Mouse (Mus musculus) forelimb bud, embryonic 11.5 days (tissue): Measurements from ENCODE around the gene Ms4a8a.
A peak's percentile ranks its signal among the peaks of the same experiment; 100 is the strongest.
"Not testable (repeated sequence)": the region's sequence is repeated elsewhere in the genome, so short reads cannot be mapped to it uniquely, and the experiment has no call there.

Source experiments
- DNase-seq: peaks from one replicate; pipeline ENCODE4 v3.0.0-alpha.2; 2012; ENCODE audit warnings: low read depth, low spot score

Ms4a8a gene

DNA sequence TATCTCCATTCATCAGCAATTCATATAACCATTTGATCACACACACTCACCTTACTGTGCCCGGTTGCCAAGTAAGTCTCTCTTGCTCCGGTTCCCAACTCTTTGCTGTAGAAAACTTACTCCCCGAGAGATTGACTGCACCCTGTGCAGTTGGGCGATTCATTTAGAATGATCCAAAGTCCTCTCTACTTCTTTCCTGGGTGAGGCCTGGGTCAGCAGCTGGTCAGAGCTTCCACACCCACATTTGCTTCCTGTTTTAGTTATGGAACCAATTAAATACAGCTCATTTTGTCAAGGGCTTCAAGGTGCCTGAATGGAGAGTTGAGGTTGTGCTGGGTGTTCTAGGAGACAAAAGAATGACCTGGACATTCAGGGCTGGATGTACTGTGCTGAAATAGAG lies at the start of gene Ms4a8a:
Gene Ms4a8a, minus strand, starts transcription at position 169 of the 400 bp plus-strand sequence.
- DNase-seq, result no peak

DNA sequence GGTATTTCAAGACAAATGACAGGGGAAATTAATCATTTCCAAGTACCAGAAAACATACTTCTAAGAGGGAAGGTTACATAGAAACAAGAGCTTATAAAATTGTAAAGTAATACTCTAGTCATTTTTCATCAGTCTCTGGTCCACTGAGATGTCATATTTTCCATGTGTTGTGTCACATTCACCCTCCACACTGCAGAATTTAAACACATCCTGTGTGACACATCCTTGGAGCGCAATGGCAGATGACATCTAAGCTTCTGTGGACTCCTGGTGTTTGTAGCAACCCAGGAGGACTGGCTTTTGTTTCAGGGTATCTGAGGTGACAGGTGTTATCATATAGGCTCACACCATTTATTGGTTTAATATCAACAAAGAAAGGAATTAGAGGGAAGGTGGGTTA lies 48.8 kb upstream of the Ms4a8a start:
- DNase-seq, result no peak

DNA sequence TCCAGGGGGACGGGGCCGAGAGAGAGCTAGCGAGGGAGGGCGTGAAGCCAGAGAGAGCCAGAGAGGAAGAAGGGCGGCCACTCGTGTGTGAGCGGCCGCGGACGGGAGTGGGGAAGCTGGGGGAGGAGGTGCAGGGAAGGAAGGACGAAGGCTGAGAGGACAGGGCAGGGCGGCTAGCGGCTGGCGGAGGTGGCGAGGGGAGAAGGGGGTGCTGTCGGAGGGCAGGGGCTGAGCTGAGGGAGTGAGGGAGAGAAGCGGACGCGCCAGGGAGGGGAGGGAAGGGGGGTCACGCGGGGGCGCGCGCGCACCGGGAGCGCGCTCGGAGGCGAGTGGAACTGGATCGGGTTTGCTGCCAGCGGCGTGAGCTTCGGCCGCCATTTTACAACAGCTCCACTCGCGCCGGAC lies 40.1 kb upstream of the Ms4a8a start:
- DNase-seq, result not testable (repeated sequence)

DNA sequence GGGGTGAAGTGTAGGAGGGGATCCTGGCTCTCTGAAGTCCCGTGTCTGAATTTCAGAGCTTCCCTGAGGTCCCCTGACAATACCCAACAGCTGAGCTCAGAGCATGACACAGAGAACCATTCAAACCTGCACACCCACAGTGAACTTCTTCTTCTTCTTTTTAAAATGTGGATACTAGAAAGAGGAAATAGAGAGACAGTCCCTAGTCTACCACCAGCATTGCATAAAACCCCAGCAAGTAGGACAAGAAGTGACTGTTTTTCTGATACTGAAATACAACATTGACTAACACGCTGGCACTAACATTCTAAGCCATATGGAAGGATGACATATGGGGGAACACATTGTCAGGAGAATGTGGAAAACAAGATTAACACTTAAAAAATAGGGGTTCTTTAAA lies 38.4 kb upstream of the Ms4a8a start:
- no peak for DNase-seq

DNA sequence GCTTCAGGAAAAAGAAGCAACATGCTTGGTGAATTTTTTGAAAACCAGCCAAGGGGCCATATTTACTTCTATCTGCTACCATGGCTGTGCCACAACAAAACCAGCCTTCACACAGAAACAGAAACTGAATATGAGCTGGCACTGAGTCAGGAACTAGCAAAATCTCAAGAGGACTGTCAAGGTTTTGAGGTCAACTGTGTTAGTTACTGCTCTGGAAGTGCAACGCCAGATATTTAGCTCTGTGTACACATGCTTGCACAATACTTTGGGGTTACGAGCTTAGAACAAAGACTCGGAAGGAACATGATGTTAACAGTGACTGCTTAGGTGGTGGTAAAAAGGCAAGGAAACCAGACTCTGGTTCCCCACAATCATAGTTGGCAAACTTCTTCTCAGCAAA lies 26.8 kb upstream of the Ms4a8a start:
- no peak for DNase-seq

DNA sequence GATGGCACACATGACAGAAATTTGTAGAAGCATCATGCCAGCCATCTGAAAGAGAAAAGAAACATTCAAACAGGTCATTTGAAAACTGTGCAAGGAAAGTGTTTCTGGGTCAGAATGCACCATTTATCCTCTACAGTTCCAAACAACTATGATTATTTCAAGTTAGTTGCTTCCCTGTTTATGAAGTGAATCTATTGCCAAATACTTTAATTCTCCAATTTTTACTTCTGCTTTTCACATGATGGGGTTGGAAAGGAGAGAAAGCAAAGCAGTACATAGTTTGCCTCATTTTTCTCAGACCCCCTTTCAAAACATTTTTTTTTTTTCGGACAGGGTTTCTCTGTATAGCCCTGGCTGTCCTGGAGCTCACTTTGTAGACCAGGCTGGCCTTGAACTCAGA lies 21.0 kb upstream of the Ms4a8a start:
- DNase-seq, result no peak

DNA sequence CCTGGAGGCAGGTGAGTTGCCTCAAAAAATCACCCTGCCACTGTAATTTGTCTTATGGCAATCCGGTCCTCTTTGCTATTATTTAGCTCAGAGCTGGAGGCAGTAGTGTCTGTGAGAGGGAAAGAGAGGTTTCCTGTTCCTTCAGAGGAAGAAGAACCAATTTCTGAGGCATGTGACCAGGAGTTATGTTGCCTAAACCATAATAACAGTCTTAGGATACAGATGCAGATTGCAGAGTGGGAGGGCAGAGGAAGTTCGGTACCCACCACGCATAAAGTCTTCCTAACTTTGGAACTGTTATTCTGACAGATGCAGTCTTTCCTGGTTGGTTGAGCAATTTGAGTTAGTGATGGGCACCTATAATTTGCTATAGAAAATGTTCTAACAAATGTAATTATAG lies 17.5 kb upstream of the Ms4a8a start:
- DNase-seq, result no peak

DNA sequence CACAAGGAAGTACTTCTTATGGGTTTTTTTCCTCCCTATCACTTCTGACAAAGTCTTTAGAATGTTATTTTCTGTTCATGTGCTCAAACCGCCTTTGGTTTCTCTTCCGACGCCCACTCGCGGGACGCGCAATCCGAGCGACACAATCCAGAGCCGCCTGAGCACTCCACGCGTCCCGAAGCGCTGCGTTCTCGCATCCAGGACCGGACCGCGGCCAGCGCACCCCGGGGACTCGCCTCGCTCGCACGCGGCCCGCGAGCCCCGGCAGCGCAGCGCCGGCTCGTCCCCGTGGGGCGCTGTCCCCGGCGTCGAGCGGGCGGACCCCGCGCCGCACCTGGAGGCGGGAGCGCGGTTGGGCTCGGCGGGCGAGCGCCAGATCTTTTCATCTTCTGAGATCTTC lies 11.2 kb upstream of the Ms4a8a start:
- DNase-seq, result not testable (repeated sequence)

DNA sequence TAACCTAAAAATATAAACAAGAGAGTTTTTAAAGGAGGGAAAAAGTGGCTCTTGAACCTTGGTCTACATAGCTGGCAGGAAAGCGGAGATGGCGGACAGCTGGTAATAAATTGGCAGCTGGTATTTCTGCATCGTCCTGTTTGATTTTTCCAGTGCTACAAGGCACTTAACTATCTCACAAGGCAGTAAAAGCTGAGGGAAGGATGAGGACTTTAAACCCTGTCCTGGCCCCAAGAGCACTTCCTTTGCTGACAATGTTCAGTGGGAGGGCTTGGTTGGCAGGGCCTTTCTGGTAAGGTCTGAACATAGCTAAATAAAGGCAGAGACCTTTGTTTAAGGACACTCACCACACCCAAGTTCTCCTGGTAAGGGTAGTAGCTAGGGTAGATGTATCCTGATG lies 10.5 kb downstream of the Ms4a8a start:
- no peak for DNase-seq

DNA sequence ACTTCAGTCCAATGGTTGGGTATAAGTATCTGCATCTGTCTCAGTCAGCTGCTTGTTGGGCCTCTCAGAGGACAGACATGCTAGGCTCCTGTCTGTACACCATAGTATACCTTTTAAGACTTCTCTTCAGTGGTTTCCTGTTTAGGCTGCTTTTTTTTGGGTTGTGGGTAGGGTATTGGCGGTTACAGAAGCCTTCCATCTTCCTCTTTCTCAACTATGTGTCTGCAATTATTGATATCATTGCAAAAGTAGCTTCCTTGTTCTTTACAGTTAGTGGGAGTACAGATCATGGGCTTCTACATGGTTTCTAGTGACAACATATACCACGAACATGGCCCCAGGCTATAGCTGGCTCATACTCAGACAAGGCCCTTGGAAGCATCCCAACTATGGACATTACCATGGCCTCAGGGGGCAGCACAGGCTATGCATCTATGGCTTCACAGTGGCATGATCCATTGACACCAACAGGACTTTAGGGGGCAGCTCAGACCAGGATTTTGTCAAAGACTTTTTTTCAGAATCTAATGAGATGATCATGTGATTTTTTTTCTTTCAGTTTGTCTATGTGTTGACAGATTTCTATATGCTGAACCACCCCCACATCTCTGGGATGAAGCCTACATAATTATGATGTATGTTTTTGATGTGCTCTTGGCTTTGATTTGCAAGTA lies 15.6 kb downstream of the Ms4a8a start:
- DNase-seq, result no peak

DNA sequence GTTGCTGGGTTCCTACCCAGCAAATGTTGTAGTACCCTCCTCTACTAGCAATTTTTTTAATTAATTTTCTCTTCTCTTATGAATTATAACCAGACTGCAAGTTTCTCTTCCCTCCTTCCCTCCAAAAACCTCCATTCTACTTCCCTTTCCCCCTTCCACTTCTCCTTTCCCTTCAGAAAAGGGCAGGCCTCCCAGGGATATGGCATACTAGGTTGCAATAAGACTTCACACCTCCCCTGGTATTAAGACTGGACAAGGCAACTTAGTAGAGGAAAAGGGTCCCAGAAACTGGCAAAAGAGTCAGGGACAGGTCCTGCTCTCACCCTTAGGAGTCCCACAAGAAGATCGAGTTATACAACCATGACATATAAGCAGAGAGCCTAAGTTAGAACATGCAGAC lies 20.0 kb downstream of the Ms4a8a start:
- DNase-seq, result no peak

DNA sequence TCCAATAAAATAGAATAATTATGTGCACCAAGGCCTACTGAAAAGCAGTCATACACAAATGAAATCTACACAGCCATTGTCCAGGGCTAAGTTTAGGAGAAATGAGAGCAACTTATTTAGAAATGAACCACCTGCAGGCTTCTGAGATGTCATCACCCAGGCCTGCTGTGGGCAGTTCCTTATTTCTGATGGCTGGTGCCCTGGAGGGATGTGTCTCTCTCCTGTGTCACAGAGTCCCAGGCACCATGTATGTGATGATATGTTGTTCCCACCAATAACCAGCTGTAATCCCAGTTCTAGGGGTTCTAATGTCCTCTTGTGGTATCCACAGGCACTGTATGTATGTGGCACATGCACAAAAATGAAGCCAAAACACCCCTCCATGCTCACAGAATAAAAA lies 20.9 kb downstream of the Ms4a8a start:
- no peak for DNase-seq

DNA sequence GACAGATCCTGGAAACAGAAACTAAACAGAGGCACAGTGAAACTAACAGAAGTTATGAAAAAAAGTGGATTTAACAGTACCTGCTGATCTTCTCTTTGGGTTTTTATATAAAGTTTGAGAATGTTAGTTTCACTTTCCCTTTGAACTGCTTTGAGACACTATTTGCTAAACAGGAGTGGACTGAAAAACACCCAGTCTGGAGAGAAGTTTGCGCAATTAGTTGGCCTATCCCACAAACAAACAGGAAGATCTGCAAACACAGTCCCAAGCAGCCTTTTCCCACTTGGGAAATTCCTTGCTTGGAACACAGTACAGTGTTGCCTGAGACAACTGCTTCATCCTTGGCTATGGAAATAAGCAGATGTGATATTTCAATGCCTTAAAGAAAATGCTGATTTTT lies 25.2 kb downstream of the Ms4a8a start:
- not testable (repeated sequence) for DNase-seq

DNA sequence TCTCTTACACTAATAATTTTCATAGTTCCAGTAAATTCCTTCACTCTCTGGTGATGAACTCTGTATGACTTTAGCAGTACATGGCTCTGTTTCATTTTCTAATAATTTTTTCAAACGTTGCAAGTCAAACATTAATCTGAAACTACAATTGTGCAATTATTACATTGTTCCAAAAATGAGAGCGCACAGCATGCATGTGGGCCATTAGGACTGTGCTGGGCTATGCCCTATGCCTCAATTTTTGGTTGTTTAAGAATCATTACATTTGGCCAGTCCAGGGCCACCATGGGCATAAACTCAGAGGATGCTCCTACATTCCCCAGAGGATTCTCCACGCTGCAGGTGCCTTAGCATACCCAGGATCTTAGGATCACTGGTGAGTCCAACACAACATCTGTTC lies 27.6 kb downstream of the Ms4a8a start:
- no peak for DNase-seq

DNA sequence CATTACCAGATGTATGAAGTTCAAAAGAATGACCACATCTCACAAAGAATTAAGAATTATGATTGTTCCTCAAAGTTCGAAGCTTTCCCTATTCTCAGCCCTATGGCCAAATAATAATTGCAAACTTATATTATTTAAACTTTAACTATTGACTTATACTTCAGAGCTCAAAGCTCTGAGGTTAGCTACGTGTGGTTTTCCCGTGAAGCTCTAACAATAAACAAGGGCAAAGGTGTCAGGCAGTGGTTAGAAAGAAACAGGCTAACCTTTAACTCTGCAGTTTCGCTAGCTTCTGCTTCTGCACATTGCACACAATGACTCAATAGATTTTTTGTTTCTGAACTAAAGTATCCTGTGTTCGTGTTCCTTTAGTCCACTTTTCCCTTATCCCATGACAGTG lies 28.0 kb downstream of the Ms4a8a start:
- DNase-seq, result no peak

DNA sequence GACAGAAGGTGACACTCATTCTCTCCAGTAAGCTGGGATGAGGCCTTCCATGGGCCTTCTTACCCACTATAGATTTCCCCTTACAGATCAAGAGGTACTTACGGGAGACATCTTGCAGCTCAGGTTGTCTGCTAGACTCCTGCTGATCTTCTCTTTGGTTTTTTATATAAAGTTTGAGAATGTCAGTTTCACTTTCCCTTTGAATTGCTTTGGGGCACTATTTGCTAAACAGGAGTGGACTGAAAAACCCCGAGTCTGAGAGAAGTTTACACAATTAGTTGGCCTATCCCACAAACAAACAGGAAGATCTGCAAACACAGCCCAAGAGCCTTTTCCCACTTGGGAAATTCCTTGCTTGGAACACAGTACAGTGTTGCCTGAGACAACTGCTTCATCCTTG lies 30.6 kb downstream of the Ms4a8a start:
- DNase-seq, result no peak

DNA sequence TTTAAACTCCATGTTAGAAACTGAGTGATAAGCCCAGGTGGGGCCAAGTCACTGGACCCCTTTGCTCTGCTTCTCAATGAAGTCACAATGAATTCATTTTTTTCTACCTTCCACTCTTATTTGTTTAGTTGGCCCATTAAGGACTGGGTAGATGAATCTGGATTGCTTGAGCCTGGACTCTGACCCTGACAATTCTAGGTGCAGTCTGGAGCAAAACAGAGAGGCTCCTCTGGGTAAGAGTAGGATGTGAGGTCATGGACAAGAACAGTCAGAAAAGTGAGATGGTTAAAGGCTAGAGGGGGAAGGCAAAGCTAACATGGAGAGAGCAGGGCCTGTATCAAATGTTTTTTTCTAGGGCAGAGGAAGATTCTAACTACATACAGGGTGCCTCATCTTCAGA lies 31.5 kb downstream of the Ms4a8a start:
- no peak for DNase-seq

DNA sequence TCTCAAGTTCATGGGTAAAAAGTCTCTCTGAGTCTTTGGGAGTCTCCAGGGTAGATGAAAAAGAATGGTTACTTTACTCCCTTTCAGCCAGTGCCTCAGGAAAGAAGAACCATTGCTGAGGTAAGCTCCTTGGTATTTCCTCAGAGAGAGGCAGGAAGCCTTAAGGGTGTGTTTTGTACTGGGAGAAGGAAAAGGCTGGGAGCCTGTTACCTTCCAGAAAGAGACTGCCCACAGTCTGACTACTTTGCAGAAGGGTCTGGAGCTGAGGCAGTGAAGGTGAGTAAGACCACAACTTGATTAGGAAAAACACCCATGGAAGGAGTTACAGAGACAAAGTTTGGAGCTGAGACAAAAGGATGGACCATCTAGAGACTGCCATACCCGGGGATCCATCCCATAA lies 32.4 kb downstream of the Ms4a8a start:
- no peak for DNase-seq

DNA sequence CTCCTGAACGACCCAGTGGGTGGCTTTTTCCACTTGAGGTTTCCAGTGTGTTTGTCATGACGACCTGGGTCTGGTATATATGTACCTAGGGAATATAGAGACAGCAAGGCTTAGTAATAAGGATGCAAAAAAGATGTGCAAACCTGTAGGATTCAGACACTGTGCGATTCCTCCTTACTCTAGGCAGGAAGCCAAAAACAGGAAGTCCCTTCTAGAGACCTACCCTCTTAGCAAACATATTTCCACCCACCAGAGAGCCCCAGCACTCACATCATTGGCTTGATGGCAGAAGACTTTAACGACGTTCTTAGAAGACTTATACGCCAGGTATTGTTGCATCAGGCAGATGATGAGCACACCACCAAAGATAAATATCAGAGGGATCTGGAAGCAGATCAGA lies 32.9 kb downstream of the Ms4a8a start:
- no peak for DNase-seq

DNA sequence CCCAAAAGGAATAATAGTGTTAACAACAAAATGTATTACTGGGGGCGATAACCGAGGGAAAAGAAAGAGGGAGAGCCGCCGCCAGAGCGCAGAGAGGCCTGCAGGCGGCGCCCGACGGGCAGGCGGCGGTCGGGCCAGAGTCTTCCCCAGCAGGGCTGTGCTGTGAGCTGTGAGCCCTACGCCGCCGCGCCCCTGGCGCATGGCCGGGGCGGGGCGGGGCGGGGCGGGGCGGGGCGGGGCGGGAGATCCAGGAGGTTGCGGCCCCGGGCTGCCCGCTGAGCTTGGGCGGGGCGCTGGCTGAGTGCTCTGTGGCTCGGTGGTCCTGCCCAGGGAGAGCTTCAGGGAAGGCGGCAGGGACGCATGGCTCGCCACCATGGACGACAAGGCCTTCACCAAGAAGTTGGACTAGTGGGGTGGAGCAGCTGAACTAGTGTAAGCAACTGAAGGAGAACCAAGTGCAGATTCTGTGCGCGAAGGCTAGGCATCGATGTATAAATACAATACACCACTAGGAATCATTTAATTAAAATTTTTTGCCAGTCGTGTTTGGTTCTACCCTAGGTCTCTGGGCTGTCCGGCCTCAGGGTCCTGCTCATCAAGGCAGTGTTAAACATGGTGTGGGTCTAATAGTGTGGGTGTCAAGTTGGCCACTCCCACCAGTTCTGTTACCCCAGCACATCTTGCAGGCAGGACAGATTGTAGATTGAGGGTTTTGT lies 35.7 kb downstream of the Ms4a8a start:
- peak; percentile 58 for DNase-seq

DNA sequence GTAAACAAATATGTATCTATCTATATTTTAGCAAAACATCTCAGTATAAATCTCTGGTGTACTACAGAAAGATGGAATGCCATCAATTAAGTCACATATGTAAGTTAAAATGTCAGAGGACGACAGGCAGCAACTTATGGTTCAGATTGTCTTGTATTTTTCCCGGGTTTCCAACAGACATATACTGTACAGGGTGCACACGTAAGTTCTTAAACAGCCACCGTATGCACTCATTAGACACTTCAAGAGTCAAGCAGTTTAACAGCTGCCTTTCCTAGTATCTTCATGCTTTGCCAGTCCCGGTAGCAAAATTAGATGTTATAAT lies 36.3 kb downstream of the Ms4a8a start:
- no peak for DNase-seq

DNA sequence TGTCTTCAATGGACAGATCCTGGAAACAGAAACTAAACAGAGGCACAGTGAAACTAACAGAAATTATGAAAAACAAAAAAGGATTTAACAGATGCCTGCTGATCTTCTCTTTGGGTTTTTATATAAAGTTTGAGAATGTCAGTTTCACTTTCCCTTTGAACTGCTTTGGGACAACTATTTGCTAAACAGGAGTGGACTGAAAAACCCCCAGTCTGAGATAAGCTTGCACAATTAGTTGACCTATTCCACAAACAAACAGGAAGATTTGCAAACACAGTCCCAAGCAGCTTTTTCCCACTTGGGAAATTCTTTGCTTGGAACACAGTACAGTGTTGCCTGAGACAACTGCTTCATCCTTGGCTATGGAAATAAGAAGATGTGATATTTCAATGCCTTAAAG lies 43.3 kb downstream of the Ms4a8a start:
- DNase-seq, result no peak

DNA sequence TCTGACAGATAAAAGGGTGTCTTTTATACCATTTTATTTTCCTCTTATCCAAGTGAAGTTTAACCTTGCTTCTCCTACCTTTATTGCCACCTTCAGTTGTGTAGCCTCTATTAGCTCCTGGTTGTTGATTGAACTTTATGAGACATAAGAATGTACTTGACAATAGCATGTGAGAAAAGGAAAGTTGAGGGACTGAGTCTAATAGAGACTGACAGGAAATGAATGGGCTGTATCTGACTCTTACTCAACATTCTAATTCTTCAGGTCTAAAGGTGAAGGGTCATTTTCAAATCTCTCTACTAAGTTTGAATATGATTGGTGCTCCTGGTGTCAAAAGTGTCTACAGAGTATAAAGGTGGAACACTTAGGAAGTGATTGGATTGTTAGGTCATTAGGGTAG lies 58.5 kb downstream of the Ms4a8a start:
- no peak for DNase-seq

DNA sequence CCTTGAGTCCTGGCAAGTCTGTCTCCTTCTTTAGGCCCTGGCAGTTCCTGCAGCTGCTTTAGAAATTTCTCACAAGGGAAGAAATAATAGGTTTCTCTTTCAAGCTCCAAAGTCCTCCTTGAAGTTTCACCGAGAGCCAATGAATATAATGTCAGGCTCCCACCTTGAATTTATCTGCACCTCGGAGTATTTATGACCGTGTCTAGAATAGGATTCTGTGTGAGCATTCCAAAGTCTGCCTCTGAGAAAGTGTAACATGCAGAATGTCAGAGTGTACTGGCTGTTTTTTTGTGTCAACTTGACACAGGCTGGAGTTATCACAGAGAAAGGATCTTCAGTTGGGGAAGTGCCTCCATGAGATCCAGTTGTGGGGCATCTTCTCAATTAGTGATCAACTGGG lies 63.0 kb downstream of the Ms4a8a start, which contains the start of gene Ms4a18:
Gene Ms4a18, minus strand, starts transcription at position 141 of the 400 bp plus-strand sequence.
- DNase-seq, result no peak
